Mouse (Mus musculus) brain, embryonic 18.5 days (tissue): ENCODE data around the gene Idua.

Source experiments
- DNase-seq: peaks from one replicate; pipeline ENCODE4 v3.0.0-alpha.2; 2012; ENCODE audit warnings: low read depth, low spot score

Idua gene

GRCm38 (mm10) chr5:108718051-108718450 is 57.9 kb downstream of the Idua start:
- no peak for DNase-seq

- DNase-seq, result no peak
These were observed 59.6 kb downstream of the Idua start for GRCm38 (mm10) chr5:108719761-108720160.

GRCm38 (mm10) chr5:108724006-108724405 is 63.9 kb downstream of the Idua start:
- no peak for DNase-seq

GRCm38 (mm10) chr5:108726557-108727248 is 66.6 kb downstream of the Idua start:
- peak; percentile 12 for DNase-seq

- no peak for DNase-seq
These were observed 67.3 kb downstream of the Idua start for GRCm38 (mm10) chr5:108727425-108727824.
